Mouse (Mus musculus) gastrocnemius, postnatal 10 days (tissue): ENCODE data around the gene Sytl4. TPM values are rescaled to one million over a fixed set of nuclear protein-coding genes. Genes with fewer than 3 reads are reported as not detected.

Source experiments
- total RNA-seq, 2 experiments: library from RNA; stranded (reverse); gene quantifications; 2 replicates each; pipeline ENCODE4 v1.2.3; 2021

The Sytl4 gene
- total RNA-seq, 2 experiments from 2014 or later: 0.80 to 2.0 TPM

Other genes starting within 250 kb of the Sytl4 start
- 100 to 1,000 TPM; 138 to 160 TPM for gene Tnmd, start 130.8 kb downstream of the Sytl4 start, total RNA-seq
- 10 to 100 TPM; 17.9 to 23.0 TPM for gene Tspan6, start 83.4 kb downstream of the Sytl4 start, total RNA-seq
- 10 to 100 TPM; 11.0 to 15.6 TPM for gene Srpx2, start 73.4 kb downstream of the Sytl4 start, total RNA-seq
- 10 to 100 TPM; 21.0 to 22.4 TPM for gene Cstf2, start 77.4 kb upstream of the Sytl4 start, total RNA-seq
- gene Xkrx, start 180.3 kb upstream of the Sytl4 start, total RNA-seq: under 1 TPM; 0.38 to 0.86 TPM
- gene Arl13a, start 205.7 kb upstream of the Sytl4 start, total RNA-seq: not detected
- under 1 TPM in 1 of 2 experiments, not detected in 1; 0.28 TPM for gene Nox1, start 240.1 kb upstream of the Sytl4 start, total RNA-seq